Mouse (Mus musculus): ENCODE data around the gene Gfy. TPM values are rescaled to one million over a fixed set of nuclear protein-coding genes. Genes with fewer than 3 reads are reported as not detected.
A peak's percentile ranks its signal among the peaks of the same experiment; 100 is the strongest.

Gfy gene
- polyA plus RNA-seq, 1 experiment, result 1.2 TPM

- Histone ChIP-seq H3K4me1 (ENCODE audit: control insufficient read depth, insufficient read depth, low read length) (no peaks in the 10 kb centered on the region; the same call in 1 of the 2 replicates), H3K4me3 (replicated peaks; ENCODE audit: control insufficient read depth, low read depth, low read length) (no peak overlapping the region), H3K27ac (ENCODE audit: control insufficient read depth, insufficient read depth, low read depth, low read length, poor library complexity) (no peak overlapping the region)
- WGBS, result 43% methylated on average over 7 of the region's 7 CpGs
- TF ChIP-seq POLR2A (IDR thresholded peaks at IDR 0.05; ENCODE audit: borderline replicate concordance, control insufficient read depth, low read depth, low read length), result no peak
- TF ChIP-seq CTCF (IDR thresholded peaks at IDR 0.05; ENCODE audit: control insufficient read depth, insufficient read depth, low read length), result peak; percentile 55
These were observed 6.4 kb downstream of the Gfy start for GRCm38 (mm10) chr7:45172974-45173373.

DNA sequence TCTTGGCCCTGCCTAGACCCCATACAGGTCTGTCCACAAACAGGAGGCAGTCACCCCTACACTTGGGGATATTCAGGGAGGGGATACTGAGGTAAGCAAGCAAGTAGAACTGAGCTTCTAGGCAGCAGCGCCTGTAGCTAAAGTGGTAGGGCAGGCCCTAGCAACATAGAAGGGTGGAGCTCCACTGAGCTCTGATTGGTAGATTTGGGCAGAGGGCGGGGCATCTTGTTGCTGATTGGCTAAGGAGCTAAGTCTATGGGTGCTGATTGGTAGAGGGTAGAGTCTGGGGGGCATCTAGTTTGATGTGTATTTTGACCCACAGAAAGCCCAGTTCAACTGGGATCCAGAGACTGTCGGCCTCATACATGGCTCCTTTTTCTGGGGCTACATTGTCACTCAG lies 9.9 kb downstream of the Gfy start:
- H3K4me1 ChIP-seq (ENCODE audit: control insufficient read depth, insufficient read depth, low read length), result no peaks in the 10 kb centered on the region; the same call in 1 of the 2 replicates
- no peak overlapping the region for H3K27ac ChIP-seq (ENCODE audit: control insufficient read depth, insufficient read depth, low read depth, low read length, poor library complexity)
- TF ChIP-seq CTCF (IDR thresholded peaks at IDR 0.05; ENCODE audit: control insufficient read depth, insufficient read depth, low read length) (no peak), POLR2A (IDR thresholded peaks at IDR 0.05; ENCODE audit: borderline replicate concordance, control insufficient read depth, low read depth, low read length) (no peak)
- H3K4me3 ChIP-seq (replicated peaks; ENCODE audit: control insufficient read depth, low read depth, low read length), result no peak overlapping the region
- 80% methylated on average over 3 of the region's 3 CpGs for WGBS

GRCm38 (mm10) chr7:45168656-45169055 lies 10.7 kb downstream of the Gfy start:
- no peak for TF ChIP-seq POLR2A (IDR thresholded peaks at IDR 0.05; ENCODE audit: borderline replicate concordance, control insufficient read depth, low read depth, low read length)
- no peak for TF ChIP-seq CTCF (IDR thresholded peaks at IDR 0.05; ENCODE audit: control insufficient read depth, insufficient read depth, low read length)
- no peak overlapping the region for H3K27ac ChIP-seq (ENCODE audit: control insufficient read depth, insufficient read depth, low read depth, low read length, poor library complexity)
- no peak overlapping the region for H3K4me3 ChIP-seq (replicated peaks; ENCODE audit: control insufficient read depth, low read depth, low read length)
- 14% methylated on average over 24 of the region's 24 CpGs for WGBS
- no peaks in the 10 kb centered on the region for H3K4me1 ChIP-seq (ENCODE audit: control insufficient read depth, insufficient read depth, low read length)

- H3K4me3 ChIP-seq (replicated peaks; ENCODE audit: control insufficient read depth, low read depth, low read length), result no peak overlapping the region
- no peaks in the 10 kb centered on the region for H3K4me1 ChIP-seq (ENCODE audit: control insufficient read depth, insufficient read depth, low read length)
- no peak overlapping the region for H3K27ac ChIP-seq (ENCODE audit: control insufficient read depth, insufficient read depth, low read depth, low read length, poor library complexity)
- no peak for TF ChIP-seq POLR2A (IDR thresholded peaks at IDR 0.05; ENCODE audit: borderline replicate concordance, control insufficient read depth, low read depth, low read length)
- WGBS, result 16% methylated on average over 19 of the region's 19 CpGs
These were observed 11.5 kb downstream of the Gfy start for GRCm38 (mm10) chr7:45167761-45168445.

DNA sequence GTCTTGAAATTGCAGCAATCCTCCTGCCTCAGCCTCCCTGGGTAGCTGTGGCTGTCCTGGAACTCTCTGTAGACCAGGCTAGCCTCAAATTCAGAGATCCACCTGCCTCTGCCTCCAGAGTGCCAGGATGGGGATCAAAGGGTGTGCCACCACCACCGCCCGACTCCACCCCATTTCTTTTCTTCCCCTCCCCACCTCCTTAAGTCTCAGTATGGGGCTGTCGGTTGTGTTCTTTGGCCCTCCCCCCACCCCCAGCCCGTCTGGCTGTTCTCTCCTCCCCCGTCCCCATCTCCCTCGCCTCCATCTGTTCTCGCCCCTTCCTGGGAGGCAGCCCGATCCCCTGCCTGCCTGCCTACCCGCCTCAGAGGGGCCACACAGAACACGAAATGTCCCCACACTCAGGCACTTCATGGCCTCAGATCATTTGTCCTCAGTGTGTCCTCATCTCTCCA lies 12.4 kb downstream of the Gfy start:
- WGBS, result 31% methylated on average over 10 of the region's 10 CpGs
- H3K4me3 ChIP-seq (replicated peaks; ENCODE audit: control insufficient read depth, low read depth, low read length), result no peak overlapping the region
- no peaks in the 10 kb centered on the region for H3K4me1 ChIP-seq (ENCODE audit: control insufficient read depth, insufficient read depth, low read length)
- TF ChIP-seq CTCF (IDR thresholded peaks at IDR 0.05; ENCODE audit: control insufficient read depth, insufficient read depth, low read length) (no peak), POLR2A (IDR thresholded peaks at IDR 0.05; ENCODE audit: borderline replicate concordance, control insufficient read depth, low read depth, low read length) (no peak)
- no peak overlapping the region for H3K27ac ChIP-seq (ENCODE audit: control insufficient read depth, insufficient read depth, low read depth, low read length, poor library complexity)

GRCm38 (mm10) chr7:45165701-45166100 lies 13.7 kb downstream of the Gfy start:
- no peak for TF ChIP-seq POLR2A (IDR thresholded peaks at IDR 0.05; ENCODE audit: borderline replicate concordance, control insufficient read depth, low read depth, low read length)
- no peak for TF ChIP-seq CTCF (IDR thresholded peaks at IDR 0.05; ENCODE audit: control insufficient read depth, insufficient read depth, low read length)
- 75% methylated on average over 11 of the region's 11 CpGs for WGBS
- no peak overlapping the region for H3K4me3 ChIP-seq (replicated peaks; ENCODE audit: control insufficient read depth, low read depth, low read length)
- H3K27ac ChIP-seq (ENCODE audit: control insufficient read depth, insufficient read depth, low read depth, low read length, poor library complexity), result no peak overlapping the region
- no peaks in the 10 kb centered on the region for H3K4me1 ChIP-seq (ENCODE audit: control insufficient read depth, insufficient read depth, low read length)

- H3K4me3 ChIP-seq (replicated peaks; ENCODE audit: control insufficient read depth, low read depth, low read length), result no peak overlapping the region
- 64% methylated on average over 5 of the region's 5 CpGs for WGBS
- H3K27ac ChIP-seq (ENCODE audit: control insufficient read depth, insufficient read depth, low read depth, low read length, poor library complexity), result no peak overlapping the region
- TF ChIP-seq CTCF (IDR thresholded peaks at IDR 0.05; ENCODE audit: control insufficient read depth, insufficient read depth, low read length) (no peak), POLR2A (IDR thresholded peaks at IDR 0.05; ENCODE audit: borderline replicate concordance, control insufficient read depth, low read depth, low read length) (no peak)
- no peaks in the 10 kb centered on the region for H3K4me1 ChIP-seq (ENCODE audit: control insufficient read depth, insufficient read depth, low read length)
These were observed 14.5 kb downstream of the Gfy start for GRCm38 (mm10) chr7:45164833-45165232.

DNA sequence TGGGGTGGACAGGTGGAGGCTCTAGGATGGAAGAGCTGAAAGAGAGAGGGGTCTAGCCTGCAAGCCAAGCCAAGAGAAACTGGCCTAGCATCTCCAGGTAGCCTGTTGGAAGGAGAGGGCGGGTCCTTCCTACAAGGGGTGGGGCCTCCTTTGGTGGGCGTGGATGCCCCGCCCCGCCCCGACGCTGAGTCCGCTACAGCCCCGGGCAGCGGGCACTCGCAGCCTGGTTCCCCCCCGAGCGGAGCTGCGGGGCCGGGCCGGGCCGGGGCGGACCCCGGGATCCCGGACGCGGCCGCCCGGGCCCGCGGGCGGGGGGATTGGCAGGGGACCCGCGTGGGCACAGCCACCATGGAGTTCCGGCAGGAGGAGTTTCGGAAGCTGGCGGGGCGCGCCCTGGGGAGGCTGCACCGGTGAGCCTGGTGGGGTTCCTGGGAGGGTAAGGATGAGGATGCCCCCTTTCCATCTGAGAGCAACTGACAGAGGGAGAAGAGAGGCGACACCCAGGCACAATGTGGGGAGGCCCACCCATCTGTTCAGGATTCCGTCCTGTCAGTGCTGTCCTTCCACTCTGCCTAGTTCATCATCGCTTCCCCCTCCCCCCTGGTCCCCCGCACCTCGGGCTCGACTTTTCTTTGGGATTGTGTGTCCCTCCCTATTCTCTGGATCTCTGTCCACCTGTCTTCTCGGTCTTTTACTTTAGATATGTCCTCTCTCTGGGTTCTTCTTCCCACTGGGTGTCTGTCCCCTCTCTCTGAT lies 15.5 kb downstream of the Gfy start, which contains the start of gene Slc17a7:
Slc17a7 (plus strand) TSS at position 215 of the 756 bp plus-strand sequence.
- TF ChIP-seq CTCF (IDR thresholded peaks at IDR 0.05; ENCODE audit: control insufficient read depth, insufficient read depth, low read length) (no peak), POLR2A (IDR thresholded peaks at IDR 0.05; ENCODE audit: borderline replicate concordance, control insufficient read depth, low read depth, low read length) (no peak)
- H3K27ac ChIP-seq (ENCODE audit: control insufficient read depth, insufficient read depth, low read depth, low read length, poor library complexity), result no peak within 1 kb of the TSS
- no peak within 1 kb of the TSS for H3K4me3 ChIP-seq (replicated peaks; ENCODE audit: control insufficient read depth, low read depth, low read length)
- no peaks in the 10 kb centered on the region for H3K4me1 ChIP-seq (ENCODE audit: control insufficient read depth, insufficient read depth, low read length)
- WGBS, result 5% methylated on average over 41 of the region's 41 CpGs

Measured in bone marrow, adult 2 months (tissue).